Mouse (Mus musculus) cerebellum, adult 11 months (tissue): Measurements from ENCODE around the gene Crls1.

ENCODE experiments used
- DNase-seq: peaks from one replicate; pipeline ENCODE4 v3.0.0; 2022

Crls1 gene

DNA sequence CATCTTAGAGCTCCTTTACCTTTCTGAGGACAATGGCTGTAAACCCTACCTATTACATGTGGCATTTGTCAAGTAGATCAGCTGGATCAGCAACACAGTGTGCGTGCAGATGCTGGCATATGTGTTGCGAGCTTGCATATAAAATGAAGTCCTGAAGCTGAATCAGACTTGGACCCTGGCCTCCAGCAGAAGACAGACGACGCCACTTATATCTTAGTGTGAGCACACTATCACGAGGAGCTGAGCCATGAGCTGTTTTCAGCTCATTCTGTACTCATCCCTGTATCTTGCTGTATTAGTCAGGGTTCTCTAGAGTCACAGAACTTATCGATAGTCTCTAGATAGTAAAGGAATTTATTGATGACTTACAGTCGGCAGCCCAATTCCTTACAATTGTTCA is 38.8 kb downstream of the Crls1 start:
- DNase-seq: no peak

DNA sequence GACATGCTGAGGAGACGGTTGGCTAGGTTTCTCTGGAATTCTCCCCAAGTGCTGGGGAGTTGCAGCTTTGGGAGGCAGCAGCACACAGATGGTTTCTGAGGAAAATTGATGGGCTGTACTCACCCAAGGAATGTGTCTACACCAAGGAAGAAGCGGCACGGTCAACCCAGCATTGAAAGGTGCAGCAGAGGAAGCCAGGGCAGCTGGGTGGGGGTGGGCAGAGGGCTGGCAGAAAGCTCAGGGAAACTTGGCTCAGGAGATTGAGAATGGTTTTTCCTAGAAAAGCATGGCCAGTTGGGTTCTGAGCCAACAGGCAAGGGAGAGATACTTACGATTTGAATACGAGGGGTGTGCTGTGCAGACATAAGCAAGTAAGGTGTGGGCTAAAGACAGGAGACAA is 47.4 kb downstream of the Crls1 start:
- no peak for DNase-seq

- DNase-seq: no peak
Measured at GRCm38 (mm10) chr2:132898211-132898610, 51.7 kb downstream of the Crls1 start.

- no peak for DNase-seq
Measured at GRCm38 (mm10) chr2:132900596-132900995, 54.1 kb downstream of the Crls1 start.

DNA sequence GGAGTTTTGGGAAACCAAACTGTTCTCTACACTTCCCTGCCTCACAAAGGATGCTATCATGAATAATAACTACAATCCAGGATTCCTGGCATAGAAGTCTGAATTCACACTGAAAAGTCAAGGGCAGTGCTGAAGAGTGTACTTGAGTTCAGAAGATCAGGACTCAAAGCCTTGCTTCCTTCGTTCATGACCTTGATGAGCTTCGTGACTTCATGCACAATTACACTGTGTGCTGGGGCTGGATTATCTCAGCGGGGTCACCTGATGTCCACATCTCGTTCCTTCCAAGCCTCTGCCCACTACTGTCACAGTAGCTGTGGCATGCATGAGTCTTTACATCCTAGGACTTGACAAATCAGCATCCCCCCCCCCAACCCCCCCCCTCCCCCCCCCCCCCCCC is 55.2 kb downstream of the Crls1 start:
- DNase-seq: no peak

- no peak for DNase-seq
Measured at GRCm38 (mm10) chr2:132902056-132902455, 55.6 kb downstream of the Crls1 start.

- peak; percentile 32 for DNase-seq
Measured at GRCm38 (mm10) chr2:132903498-132903897, 57.0 kb downstream of the Crls1 start.

GRCm38 (mm10) chr2:132904961-132905360 is 58.5 kb downstream of the Crls1 start:
- no peak for DNase-seq

DNA sequence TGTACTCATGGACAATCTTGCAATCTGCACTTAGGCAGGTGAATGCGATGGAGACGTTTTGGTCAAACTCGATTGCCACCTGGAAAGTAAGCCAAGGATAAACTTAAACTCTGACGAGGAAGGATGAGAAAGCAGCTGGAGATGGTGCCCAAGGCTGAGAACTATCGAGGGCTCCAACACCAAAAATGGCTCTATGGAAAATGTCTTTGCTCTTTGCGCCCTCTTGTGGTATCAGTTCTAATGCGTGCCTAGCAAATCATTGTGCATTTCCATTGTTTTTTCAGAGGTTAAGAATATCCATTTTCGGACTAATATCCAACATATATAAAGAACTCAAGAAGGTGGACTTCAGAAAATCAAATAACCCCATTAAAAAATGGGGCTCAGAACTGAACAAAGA is 60.3 kb downstream of the Crls1 start:
- DNase-seq: peak; percentile 18

- no peak for DNase-seq
Measured at GRCm38 (mm10) chr2:132914785-132915184, 68.3 kb downstream of the Crls1 start.
